Mouse (Mus musculus): ENCODE measurements around the gene Ap3b1. TPM values are rescaled to one million over a fixed set of nuclear protein-coding genes. Genes with fewer than 3 reads are reported as not detected.

Ap3b1 gene
- polyA plus RNA-seq, 1 experiment from 2014 or later, result 52.2 TPM

DNA sequence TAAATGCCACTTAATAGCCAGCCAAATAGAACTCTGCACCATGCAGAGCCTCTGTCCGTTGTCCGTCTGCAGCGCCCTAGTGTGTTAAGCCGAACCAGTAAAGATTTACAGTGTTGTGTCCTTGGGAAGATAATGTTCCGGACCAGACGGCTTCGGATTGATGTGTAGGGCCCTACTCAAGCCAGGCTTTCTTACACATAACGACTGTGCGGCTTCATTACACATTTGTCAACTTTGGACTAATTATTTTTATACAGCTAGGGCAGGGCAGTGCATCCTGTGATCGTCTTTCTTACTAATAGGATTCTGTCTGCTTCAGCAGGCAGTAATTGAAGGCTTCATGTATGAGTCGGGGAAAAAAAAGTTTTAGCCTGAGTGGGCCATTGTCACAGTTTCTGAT, 202.1 kb downstream of the Ap3b1 start:
- no peak for ATAC-seq
- WGBS, result 79% methylated on average over 11 of the region's 11 CpGs
- no peak overlapping the region for H3K27ac ChIP-seq

DNA sequence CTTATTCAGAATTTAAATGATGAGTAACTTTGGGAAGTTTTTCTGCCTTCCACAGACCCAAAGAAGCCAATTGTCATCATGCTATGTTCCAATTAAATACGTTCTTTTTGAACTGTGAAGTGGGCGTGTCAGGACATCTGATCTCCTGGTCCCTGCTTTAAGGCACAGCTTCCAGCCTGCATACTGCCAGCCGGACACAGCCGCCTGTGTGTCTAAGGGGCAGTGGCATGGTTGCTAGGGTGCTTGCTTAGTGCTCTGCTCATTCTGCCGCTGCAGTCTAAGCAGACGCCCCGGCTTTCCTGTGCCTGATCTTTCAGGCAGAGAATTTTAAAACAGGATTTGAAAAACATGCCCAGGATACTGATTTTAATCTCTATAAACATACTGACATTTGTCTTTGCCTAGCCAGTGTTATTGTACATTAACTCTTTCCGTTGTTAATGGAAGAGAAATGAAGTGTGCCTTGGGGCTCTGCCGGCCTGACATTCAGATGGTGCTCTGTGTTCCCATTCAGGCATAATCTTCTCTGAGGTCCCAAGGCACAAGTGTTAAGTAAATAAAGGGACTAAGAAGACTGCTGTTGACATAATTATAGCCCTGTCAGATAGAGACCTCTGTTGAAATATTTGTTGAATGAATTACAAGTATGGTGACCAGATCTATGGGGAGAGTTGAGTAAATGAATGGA, 204.0 kb downstream of the Ap3b1 start:
- Histone ChIP-seq H3K9me3 (no peaks in the 10 kb centered on the region), H3K36me3 (no peaks in the 10 kb centered on the region), H3K4me1 (replicated peaks) (0 out of 2 replicates have a peak, but pooled peaks cover 2% of the 10 kb centered on the region), H3K4me2 (replicated peaks) (no peak overlapping the region), H3K27ac (no peak overlapping the region), H3K4me3 (replicated peaks) (no peak overlapping the region), H3K9ac (no peak overlapping the region), H3K27me3 (replicated peaks) (no peaks in the 10 kb centered on the region)
- WGBS, result 32% methylated on average over 9 of the region's 9 CpGs
- no peak for ATAC-seq

More for the DNA sequence above, 202.1 kb downstream of the Ap3b1 start:
- H3K9me3 ChIP-seq, result no peaks in the 10 kb centered on the region
- H3K4me3 ChIP-seq (replicated peaks), result no peak overlapping the region
- no peaks in the 10 kb centered on the region for H3K36me3 ChIP-seq
- H3K4me2 ChIP-seq (replicated peaks), result no peak overlapping the region
- no peak overlapping the region for H3K9ac ChIP-seq
- no peaks in the 10 kb centered on the region for H3K27me3 ChIP-seq (replicated peaks)
- H3K4me1 ChIP-seq (replicated peaks), result 0 out of 2 replicates have a peak, but pooled peaks cover 2% of the 10 kb centered on the region

DNA sequence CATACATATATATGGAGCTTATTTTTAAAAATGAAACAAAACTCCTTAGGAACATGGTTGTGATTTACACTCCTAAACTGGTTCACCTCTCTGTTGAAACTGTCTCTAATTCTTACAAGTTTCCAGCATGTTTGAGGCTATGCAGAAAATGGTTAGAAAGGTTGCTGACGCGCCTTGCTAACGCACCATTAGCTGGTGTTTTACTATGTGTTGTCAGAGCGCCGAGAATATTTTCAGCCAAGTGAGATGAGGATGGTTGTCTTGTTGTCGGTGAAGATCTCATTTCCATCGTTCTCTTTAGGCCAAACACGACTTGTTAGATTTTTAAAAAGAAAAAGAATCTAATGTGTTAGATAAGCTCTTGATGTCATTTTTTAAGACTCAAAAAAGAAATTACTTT, 205.1 kb downstream of the Ap3b1 start:
- Histone ChIP-seq H3K27me3 (replicated peaks) (no peaks in the 10 kb centered on the region), H3K4me3 (replicated peaks) (no peak overlapping the region), H3K4me1 (replicated peaks) (0 out of 2 replicates have a peak, but pooled peaks cover 2% of the 10 kb centered on the region), H3K36me3 (no peaks in the 10 kb centered on the region), H3K4me2 (replicated peaks) (no peak overlapping the region), H3K9me3 (no peaks in the 10 kb centered on the region), H3K9ac (no peak overlapping the region), H3K27ac (no peak overlapping the region)
- WGBS, result 86% methylated on average over 8 of the region's 8 CpGs
- ATAC-seq, result no peak

DNA sequence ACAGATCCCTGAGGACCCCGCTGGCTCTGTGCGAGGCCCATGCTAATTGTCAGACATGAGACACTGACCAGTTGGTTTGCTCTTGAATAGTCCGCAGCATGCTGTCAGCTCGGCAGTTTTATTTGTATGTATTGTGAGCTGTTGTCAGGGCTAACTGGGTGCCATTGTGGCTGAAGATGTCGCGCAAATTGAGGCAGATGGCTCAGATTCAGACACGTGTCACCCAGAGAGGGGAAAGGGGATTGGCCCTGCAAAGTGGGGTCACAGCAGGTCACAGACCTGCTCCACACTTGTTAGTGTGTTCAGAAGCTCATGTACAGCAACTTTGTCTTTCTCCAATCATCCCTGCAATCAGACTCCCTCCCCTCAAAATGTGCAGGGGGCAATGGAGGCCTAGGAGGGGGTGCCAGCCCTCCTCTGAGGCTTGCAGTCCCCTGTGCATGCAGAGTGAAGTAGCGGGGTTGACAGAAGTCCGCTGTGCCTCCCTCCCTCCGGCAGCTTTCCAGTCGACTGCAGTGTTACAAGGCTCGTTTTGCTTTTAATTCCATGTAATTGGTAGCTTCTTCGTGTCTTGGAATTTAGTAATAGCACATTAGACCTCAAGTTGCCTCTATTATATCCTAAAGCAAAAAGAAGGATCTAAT, 205.7 kb downstream of the Ap3b1 start:
- H3K4me1 ChIP-seq (replicated peaks), result 0 out of 2 replicates have a peak, but pooled peaks cover 2% of the 10 kb centered on the region
- WGBS, result 75% methylated on average over 13 of the region's 13 CpGs

DNA sequence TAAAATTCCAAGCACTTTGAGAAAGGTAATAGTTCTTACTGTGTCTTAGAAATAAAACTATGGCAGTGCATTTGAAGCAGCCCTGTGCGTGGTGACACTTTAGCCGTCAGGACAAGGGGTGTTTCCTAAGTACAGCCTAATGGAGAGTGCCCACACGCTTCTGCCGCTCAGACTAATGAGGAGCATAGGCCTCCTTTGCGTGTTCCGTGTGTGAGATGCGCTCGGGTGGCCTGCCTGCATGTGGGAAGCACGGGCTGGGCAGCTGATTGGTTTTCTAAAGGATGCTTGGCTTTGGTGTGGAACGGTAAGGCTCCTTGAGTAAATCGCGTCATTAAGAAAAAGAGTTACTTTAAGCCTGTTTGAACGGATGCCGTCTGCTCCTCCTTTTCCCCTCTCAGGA, 206.4 kb downstream of the Ap3b1 start:
- no peak overlapping the region for H3K4me3 ChIP-seq (replicated peaks)
- H3K9me3 ChIP-seq, result no peaks in the 10 kb centered on the region
- H3K4me2 ChIP-seq (replicated peaks), result no peak overlapping the region
- WGBS, result 90% methylated on average over 14 of the region's 14 CpGs
- H3K4me1 ChIP-seq (replicated peaks), result 0 out of 2 replicates have a peak, but pooled peaks cover 2% of the 10 kb centered on the region
- H3K36me3 ChIP-seq, result no peaks in the 10 kb centered on the region
- no peak for ATAC-seq
- no peak overlapping the region for H3K9ac ChIP-seq
- H3K27ac ChIP-seq, result no peak overlapping the region
- no peaks in the 10 kb centered on the region for H3K27me3 ChIP-seq (replicated peaks)

More for the DNA sequence above, 205.7 kb downstream of the Ap3b1 start:
- no peak overlapping the region for H3K9ac ChIP-seq
- H3K27me3 ChIP-seq (replicated peaks), result no peaks in the 10 kb centered on the region
- H3K4me2 ChIP-seq (replicated peaks), result no peak overlapping the region
- no peak overlapping the region for H3K27ac ChIP-seq
- no peak overlapping the region for H3K4me3 ChIP-seq (replicated peaks)
- H3K9me3 ChIP-seq, result no peaks in the 10 kb centered on the region
- H3K36me3 ChIP-seq, result no peaks in the 10 kb centered on the region
- no peak for ATAC-seq

DNA sequence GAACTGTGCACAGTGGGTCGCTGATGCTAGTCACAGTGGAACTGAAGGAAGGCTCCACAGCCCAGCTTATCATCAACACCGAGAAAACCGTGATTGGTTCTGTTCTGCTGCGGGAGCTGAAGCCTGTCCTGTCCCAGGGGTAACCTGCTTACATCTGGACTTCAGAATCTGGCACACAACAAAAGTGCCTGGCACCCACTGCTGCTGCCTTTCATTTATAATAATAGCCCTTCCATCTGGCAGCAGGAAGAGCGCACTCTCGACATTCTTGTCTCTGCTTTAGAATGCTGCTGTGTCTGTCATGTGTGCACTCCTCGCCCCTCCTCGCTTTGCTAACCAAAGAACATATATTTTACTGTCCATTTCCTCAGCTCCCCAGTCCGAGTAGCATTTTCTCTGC, 206.9 kb downstream of the Ap3b1 start:
- Histone ChIP-seq H3K4me3 (replicated peaks) (no peak overlapping the region), H3K27ac (no peak overlapping the region), H3K9ac (no peak overlapping the region), H3K36me3 (no peaks in the 10 kb centered on the region), H3K9me3 (no peaks in the 10 kb centered on the region), H3K4me2 (replicated peaks) (no peak overlapping the region), H3K4me1 (replicated peaks) (0 out of 2 replicates have a peak, but pooled peaks cover 2% of the 10 kb centered on the region), H3K27me3 (replicated peaks) (no peaks in the 10 kb centered on the region)
- ATAC-seq, result no peak
- WGBS, result 69% methylated on average over 9 of the region's 9 CpGs

DNA sequence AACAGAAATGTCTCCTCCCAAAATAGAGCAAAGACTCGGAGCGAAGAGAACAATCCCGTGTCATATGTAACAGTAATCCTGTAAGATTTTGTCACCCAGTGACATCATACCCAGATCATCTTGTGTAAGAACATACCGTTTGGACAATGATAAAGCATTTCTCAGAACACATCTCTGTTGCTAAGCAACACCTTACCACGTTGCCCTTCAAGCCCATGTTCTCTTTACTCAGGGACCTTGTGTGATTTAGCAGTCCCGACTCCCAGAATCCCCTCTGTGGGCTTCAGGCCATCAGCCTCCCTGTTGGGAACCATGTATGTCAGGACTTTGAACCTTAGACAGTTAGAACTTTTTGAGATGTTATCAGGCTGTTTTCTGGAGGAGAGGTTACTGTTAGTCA, 209.0 kb downstream of the Ap3b1 start:
- Histone ChIP-seq H3K27ac (no peak overlapping the region), H3K36me3 (no peaks in the 10 kb centered on the region), H3K4me2 (replicated peaks) (no peak overlapping the region), H3K27me3 (replicated peaks) (no peaks in the 10 kb centered on the region), H3K4me3 (replicated peaks) (no peak overlapping the region), H3K9ac (no peak overlapping the region), H3K9me3 (no peaks in the 10 kb centered on the region), H3K4me1 (replicated peaks) (no peaks in the 10 kb centered on the region)
- no peak for ATAC-seq
- WGBS, result 69% methylated on average over 6 of the region's 6 CpGs

DNA sequence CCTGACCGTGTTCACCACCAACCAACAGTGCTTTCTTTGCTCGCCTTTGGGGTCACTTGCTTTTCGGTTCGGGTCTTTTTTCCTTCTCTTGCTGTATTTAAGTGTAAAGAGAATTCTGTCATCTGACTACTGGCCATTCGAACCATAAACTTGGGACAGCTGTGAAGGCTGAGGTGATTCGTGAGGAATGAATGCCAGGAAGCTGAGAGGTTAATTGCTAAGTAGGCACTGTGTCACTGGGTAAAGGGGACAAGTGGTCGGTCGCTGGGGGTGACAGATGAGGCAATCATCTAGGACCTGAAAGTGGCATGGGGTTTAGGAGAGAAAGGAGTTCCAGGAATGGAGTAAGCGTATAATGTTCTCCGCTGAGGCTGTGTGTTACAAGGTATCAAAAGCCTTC, 212.2 kb downstream of the Ap3b1 start:
- no peak for ATAC-seq
- Histone ChIP-seq H3K27ac (no peak overlapping the region), H3K4me3 (replicated peaks) (no peak overlapping the region), H3K4me2 (replicated peaks) (no peak overlapping the region), H3K9ac (no peak overlapping the region), H3K36me3 (no peaks in the 10 kb centered on the region), H3K27me3 (replicated peaks) (no peaks in the 10 kb centered on the region), H3K4me1 (replicated peaks) (no peaks in the 10 kb centered on the region), H3K9me3 (no peaks in the 10 kb centered on the region)
- 86% methylated on average over 10 of the region's 10 CpGs for WGBS

DNA sequence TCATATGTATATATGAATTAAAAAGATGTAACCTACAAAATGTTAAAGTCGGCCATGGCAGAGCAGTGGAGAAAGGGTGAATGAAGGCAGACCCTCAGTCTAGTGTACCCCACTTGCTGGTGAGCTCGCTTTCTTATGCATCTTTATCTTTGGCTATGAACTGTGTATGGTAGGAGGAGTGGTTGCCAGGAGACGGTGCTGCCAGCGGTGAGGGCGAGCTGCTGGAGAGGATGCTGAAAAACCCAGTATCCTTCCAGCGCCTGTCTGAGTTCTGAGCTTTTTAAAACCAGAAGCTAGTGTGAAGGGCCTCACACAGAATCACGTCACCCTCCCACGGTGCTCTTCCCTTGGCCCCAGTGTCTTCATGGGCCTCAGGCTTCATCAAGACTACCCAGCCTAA, 214.6 kb downstream of the Ap3b1 start:
- Histone ChIP-seq H3K9ac (no peak overlapping the region), H3K4me2 (replicated peaks) (no peak overlapping the region), H3K4me3 (replicated peaks) (no peak overlapping the region), H3K4me1 (replicated peaks) (0 out of 2 replicates have a peak, but pooled peaks cover 5% of the 10 kb centered on the region), H3K27ac (no peak overlapping the region), H3K9me3 (no peaks in the 10 kb centered on the region), H3K27me3 (replicated peaks) (0 out of 2 replicates have a peak, but pooled peaks cover 2% of the 10 kb centered on the region), H3K36me3 (no peaks in the 10 kb centered on the region)
- no peak for ATAC-seq
- 86% methylated on average over 8 of the region's 8 CpGs for WGBS

DNA sequence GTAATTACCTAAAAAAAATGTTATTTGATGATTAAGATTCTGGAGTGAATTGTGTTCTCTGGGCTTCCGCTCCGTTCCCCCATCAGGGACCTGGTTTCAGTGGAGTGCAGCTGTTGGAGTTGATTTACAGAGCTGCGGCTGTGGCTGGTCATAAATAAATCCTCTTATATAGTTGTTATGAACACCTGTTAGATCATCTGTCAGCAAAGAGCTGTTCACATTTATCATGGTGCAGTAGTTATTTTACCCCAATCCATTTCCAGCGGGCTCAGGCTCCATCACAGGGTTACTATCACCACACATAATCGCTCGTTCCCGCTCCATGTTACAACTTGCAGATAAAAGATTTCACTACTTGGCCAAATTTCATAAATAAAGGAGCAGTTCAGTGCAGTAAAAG, 215.1 kb downstream of the Ap3b1 start:
- H3K9ac ChIP-seq, result no peak overlapping the region
- H3K4me1 ChIP-seq (replicated peaks), result 0 out of 2 replicates have a peak, but pooled peaks cover 5% of the 10 kb centered on the region
- H3K27ac ChIP-seq, result no peak overlapping the region
- H3K36me3 ChIP-seq, result no peaks in the 10 kb centered on the region
- no peak overlapping the region for H3K4me2 ChIP-seq (replicated peaks)
- no peak for ATAC-seq
- WGBS, result 73% methylated on average over 7 of the region's 7 CpGs
- no peaks in the 10 kb centered on the region for H3K9me3 ChIP-seq
- no peak overlapping the region for H3K4me3 ChIP-seq (replicated peaks)
- H3K27me3 ChIP-seq (replicated peaks), result 0 out of 2 replicates have a peak, but pooled peaks cover 2% of the 10 kb centered on the region

DNA sequence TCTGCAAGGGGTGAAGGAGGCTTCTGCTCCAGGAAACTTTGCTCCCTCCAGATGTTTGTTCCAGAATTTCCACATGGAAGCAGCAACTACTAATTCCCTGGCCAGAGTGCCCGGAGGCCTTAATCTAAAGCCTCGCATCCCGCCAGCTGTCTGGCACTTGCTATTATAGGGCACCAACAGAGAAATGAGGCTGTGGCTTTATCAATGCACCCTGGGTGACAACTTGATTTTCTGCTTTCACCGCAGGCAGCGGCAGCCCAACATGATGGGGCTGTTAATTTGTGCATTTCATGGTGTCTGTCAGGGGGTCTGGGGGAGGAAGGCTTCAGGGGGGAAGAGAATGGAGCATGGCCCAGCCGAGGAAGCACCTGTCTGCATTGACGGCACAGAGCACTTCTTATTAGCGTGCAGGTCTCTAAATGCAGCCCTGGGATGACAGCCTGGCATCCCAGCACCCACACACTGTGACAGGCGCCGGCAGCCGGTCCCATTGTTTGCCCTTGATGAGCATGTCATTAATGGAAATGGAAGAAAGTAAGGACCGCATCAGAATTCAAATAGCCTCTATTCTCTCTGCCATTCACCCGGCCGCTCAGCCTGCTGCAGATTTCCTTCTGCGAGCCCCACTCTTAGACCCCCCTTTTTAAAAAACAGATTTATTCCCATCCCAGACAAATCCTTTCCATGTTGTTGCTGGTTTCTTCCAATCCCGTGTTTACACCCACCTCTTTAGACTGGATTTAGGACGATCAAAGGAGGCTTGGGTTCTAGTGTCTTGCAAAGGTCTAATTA, 217.0 kb downstream of the Ap3b1 start:
- Histone ChIP-seq H3K4me3 (replicated peaks) (no peak overlapping the region), H3K27ac (no peak overlapping the region), H3K27me3 (replicated peaks) (0 out of 2 replicates have a peak, but pooled peaks cover 2% of the 10 kb centered on the region), H3K9me3 (no peaks in the 10 kb centered on the region), H3K4me1 (replicated peaks) (0 out of 2 replicates have a peak, but pooled peaks cover 5% of the 10 kb centered on the region), H3K9ac (no peak overlapping the region), H3K4me2 (replicated peaks) (no peak overlapping the region), H3K36me3 (no peaks in the 10 kb centered on the region)
- no peak for ATAC-seq
- 46% methylated on average over 17 of the region's 17 CpGs for WGBS
